Mouse (Mus musculus) gastrocnemius, postnatal 25 days (tissue): ENCODE data around the gene Sstr2. TPM values are rescaled to one million over a fixed set of nuclear protein-coding genes. Genes with fewer than 3 reads are reported as not detected.

Experiments
- DNase-seq: peaks from one replicate; pipeline ENCODE4 v3.0.0; 2022
- total RNA-seq, 2 experiments: library from RNA; stranded (reverse); gene quantifications; 1 replicate in 1 of 2; 2 replicates in 1 of 2; pipeline ENCODE4 v1.2.3; 2021

Gene Sstr2
- total RNA-seq, 2 experiments from 2014 or later: not detected

- DNase-seq: no peak
These were observed 408 bp downstream of the Sstr2 start for GRCm38 (mm10) chr11:113619420-113620080.

GRCm38 (mm10) chr11:113621001-113621400 is 1.9 kb downstream of the Sstr2 start:
- DNase-seq: no peak

- no peak for DNase-seq
These were observed 2.9 kb downstream of the Sstr2 start for GRCm38 (mm10) chr11:113622028-113622427.

- DNase-seq: no peak
These were observed 6.3 kb downstream of the Sstr2 start for GRCm38 (mm10) chr11:113625437-113625836.

- no peak for DNase-seq
These were observed 8.6 kb downstream of the Sstr2 start for GRCm38 (mm10) chr11:113627785-113628184.

- no peak for DNase-seq
These were observed 11.5 kb downstream of the Sstr2 start for GRCm38 (mm10) chr11:113630642-113631041.

- no peak for DNase-seq
These were observed 12.2 kb downstream of the Sstr2 start for GRCm38 (mm10) chr11:113631302-113631701.

- DNase-seq: no peak
These were observed 12.7 kb downstream of the Sstr2 start for GRCm38 (mm10) chr11:113631862-113632261.

GRCm38 (mm10) chr11:113632303-113632702 is 13.2 kb downstream of the Sstr2 start:
- DNase-seq: no peak

GRCm38 (mm10) chr11:113633398-113633797 is 14.3 kb downstream of the Sstr2 start:
- no peak for DNase-seq

- no peak for DNase-seq
These were observed 15.6 kb downstream of the Sstr2 start for GRCm38 (mm10) chr11:113634699-113635121.

- DNase-seq: no peak
These were observed 19.5 kb downstream of the Sstr2 start for GRCm38 (mm10) chr11:113638680-113639079.

- no peak for DNase-seq
These were observed 26.0 kb downstream of the Sstr2 start for GRCm38 (mm10) chr11:113645181-113645580.

- peak; percentile 72 for DNase-seq
These were observed 29.0 kb downstream of the Sstr2 start for GRCm38 (mm10) chr11:113648152-113648551.

- no peak for DNase-seq
These were observed 29.7 kb downstream of the Sstr2 start, which contains the start of gene Cog1 for GRCm38 (mm10) chr11:113648690-113649352. Gene Cog1, plus strand, starts transcription at chr11:113649169.

GRCm38 (mm10) chr11:113649353-113650210 is 30.4 kb downstream of the Sstr2 start, which contains the start of gene Slc39a11:
Gene Slc39a11, minus strand, starts transcription at chr11:113650079.
- peak; percentile 71 for DNase-seq

GRCm38 (mm10) chr11:113651206-113651906 is 32.2 kb downstream of the Sstr2 start:
- no peak for DNase-seq

- no peak for DNase-seq
These were observed 32.7 kb downstream of the Sstr2 start for GRCm38 (mm10) chr11:113651907-113652273.

- no peak for DNase-seq
These were observed 33.4 kb downstream of the Sstr2 start for GRCm38 (mm10) chr11:113652516-113652915.

GRCm38 (mm10) chr11:113654105-113654504 is 35.0 kb downstream of the Sstr2 start:
- no peak for DNase-seq

- no peak for DNase-seq
These were observed 35.6 kb downstream of the Sstr2 start for GRCm38 (mm10) chr11:113654561-113655270.
